In genomic region chr19:25399511-25400211, GRCm38 (mm10) we compare ENCODE assay signal across 8 mouse cellular contexts.
A peak's percentile ranks its signal among the peaks of the same experiment; 100 is the strongest.
DNase-seq lines count a peak whose midpoint lies in the region; ATAC-seq and TF ChIP-seq lines count a peak whose summit lies in the region.

No protein-coding gene starts in this region.

- peak; percentile 50 for DNase-seq in ovary, postnatal 36 days (ENCODE audit: low spot score)
- DNase-seq in ovary, postnatal 10 days (ENCODE audit: low spot score): no peak
- peak; percentile 78 for DNase-seq in heart, postnatal 0 days (ENCODE audit: low spot score)
- peak; percentile 73 to 78 for DNase-seq in kidney, postnatal 4 days
- DNase-seq in spleen, postnatal 4 days (ENCODE audit: low spot score in 2 of 2): no peak
- DNase-seq in spleen, postnatal 14 days (ENCODE audit: low spot score in 2 of 2): no peak
- no peak for DNase-seq in cerebellum, adult 8-10 months

- no peak for TF ChIP-seq EP300 in heart, postnatal 0 days (IDR thresholded peaks at IDR 0.05; ENCODE audit: low read depth)

- H3K4me3 ChIP-seq in heart, postnatal 0 days (ENCODE audit: low read depth, low read length): no peak overlapping the region
- no peak overlapping the region for H3K4me3 ChIP-seq in myocyte

- no peaks in the 10 kb centered on the region for H3K9me3 ChIP-seq in heart, postnatal 0 days (replicated peaks; ENCODE audit: control insufficient read depth, low read length)

- H3K4me2 ChIP-seq in heart, postnatal 0 days (ENCODE audit: low read depth, low read length): peak overlapping the region; percentile 32
- peak overlapping the region; percentile 69 for H3K4me2 ChIP-seq in myocyte (ENCODE audit: low read depth)

- H3K9ac ChIP-seq in heart, postnatal 0 days (replicated peaks; ENCODE audit: low read depth, low read length): peak overlapping the region; percentile 23; the same call in 1 of the 2 replicates

- H3K27ac ChIP-seq in heart, postnatal 0 days (ENCODE audit: low read depth): peak overlapping the region; percentile 80

- peak; percentile 54; the same call in 1 of the 2 replicates for ATAC-seq in heart, postnatal 0 days (ENCODE audit: insufficient read depth, low read depth)

- H3K36me3 ChIP-seq in heart, postnatal 0 days (replicated peaks; ENCODE audit: control insufficient read depth, insufficient read depth, low read length): no peaks in the 10 kb centered on the region
- H3K36me3 ChIP-seq in myocyte (ENCODE audit: control insufficient read depth, insufficient read depth): no peaks in the 10 kb centered on the region

- H3K79me2 ChIP-seq in myocyte (ENCODE audit: control insufficient read depth, insufficient read depth): no peaks in the 10 kb centered on the region

- H3K4me1 ChIP-seq in heart, postnatal 0 days (ENCODE audit: control insufficient read depth, insufficient read depth): peaks cover 24% of the 10 kb centered on the region

- no peak for TF ChIP-seq POLR2A in myocyte (IDR thresholded peaks at IDR 0.05; ENCODE audit: insufficient read length, low read depth)

- TF ChIP-seq CTCF in heart, postnatal 0 days (IDR thresholded peaks at IDR 0.05; ENCODE audit: low read depth): no peak

- 7% methylated on average over 9 of the region's 9 CpGs for WGBS in heart, postnatal 0 days

- no peaks in the 10 kb centered on the region for H3K27me3 ChIP-seq in heart, postnatal 0 days (ENCODE audit: control insufficient read depth, insufficient read depth, low read length)
- H3K27me3 ChIP-seq in myocyte (ENCODE audit: control insufficient read depth, insufficient read depth, insufficient read length): no peaks in the 10 kb centered on the region

- H3ac ChIP-seq in myocyte (ENCODE audit: control insufficient read depth, insufficient read length): no peak overlapping the region

TF ChIP-seq in myocyte, 11 proteins besides CTCF, POLR2A, EP300 and RAD21:
- TF ChIP-seq MYOG (IDR thresholded peaks at IDR 0.05; ENCODE audit: control insufficient read depth in 1 of 3, insufficient read depth in 1 of 3, insufficient read length in 2 of 3, low read depth in 2 of 3) (no peak), TCF3 (IDR thresholded peaks at IDR 0.05; ENCODE audit: insufficient read length, low read depth) (no peak), USF1 (IDR thresholded peaks at IDR 0.05; ENCODE audit: low read depth) (no peak), TCF12 (IDR thresholded peaks at IDR 0.05; ENCODE audit: insufficient read depth, poor library complexity, severe bottlenecking) (no peak), E2F4 (IDR thresholded peaks at IDR 0.05; ENCODE audit: insufficient read depth) (no peak), POLR2AphosphoS2 (IDR thresholded peaks at IDR 0.05; ENCODE audit: insufficient read length, low read depth) (no peak), MAX (IDR thresholded peaks at IDR 0.05; ENCODE audit: low read depth) (no peak), CEBPB (IDR thresholded peaks at IDR 0.05; ENCODE audit: insufficient read depth, poor library complexity, severe bottlenecking) (no peak), SRF (IDR thresholded peaks at IDR 0.05; ENCODE audit: control insufficient read depth, insufficient read length, low read depth) (no peak), REST (IDR thresholded peaks at IDR 0.05; ENCODE audit: insufficient read depth, insufficient read length) (no peak), MYOD1 (IDR thresholded peaks at IDR 0.05; ENCODE audit: control insufficient read depth in 1 of 3, insufficient read length in 2 of 3, low read depth in 2 of 3) (no peak)

Comparison
In these comparisons a context has a peak if more than half of its experiments do, and no peak if none do; other contexts are left out.
1. DNase-seq: peak in ovary, postnatal 36 days (single experiment), heart, postnatal 0 days (single experiment) and kidney, postnatal 4 days (2 of 2); none in ovary, postnatal 10 days (single experiment), spleen, postnatal 4 days (0 of 2), spleen, postnatal 14 days (0 of 2) and cerebellum, adult 8-10 months (single experiment).